Mouse (Mus musculus) cerebellum, adult 11-12 months (tissue): Measurements from ENCODE around the gene Tnfsfm13.
A peak's percentile ranks its signal among the peaks of the same experiment; 100 is the strongest.
"Not testable (repeated sequence)": the region's sequence is repeated elsewhere in the genome, so short reads cannot be mapped to it uniquely, and the experiment has no call there.

ENCODE experiments used
- DNase-seq: peaks from one replicate; pipeline ENCODE4 v3.0.0; 2022

The Tnfsfm13 gene

GRCm38 (mm10) chr11:69703814-69704612, 8.1 kb upstream of the Tnfsfm13 start:
- no peak for DNase-seq

DNA sequence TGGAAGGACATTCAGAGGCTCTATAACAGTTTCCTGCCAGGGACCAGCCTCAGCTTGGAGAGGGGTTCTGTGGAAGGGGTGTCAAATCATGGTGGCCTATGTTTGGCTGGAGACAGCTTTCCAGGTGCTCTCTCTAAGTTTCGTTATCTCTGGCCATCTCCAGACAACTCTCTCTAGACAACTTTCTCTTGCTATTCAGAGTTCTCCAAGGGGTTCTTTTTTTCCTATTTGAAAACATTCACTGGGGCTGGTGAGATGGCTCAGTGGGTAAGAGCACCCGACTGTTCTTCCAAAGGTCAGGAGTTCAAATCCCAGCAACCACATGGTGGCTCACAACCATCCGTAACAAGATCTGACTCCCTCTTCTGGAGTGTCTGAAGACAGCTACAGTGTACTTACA, 7.5 kb upstream of the Tnfsfm13 start:
- not testable (repeated sequence) for DNase-seq

DNA sequence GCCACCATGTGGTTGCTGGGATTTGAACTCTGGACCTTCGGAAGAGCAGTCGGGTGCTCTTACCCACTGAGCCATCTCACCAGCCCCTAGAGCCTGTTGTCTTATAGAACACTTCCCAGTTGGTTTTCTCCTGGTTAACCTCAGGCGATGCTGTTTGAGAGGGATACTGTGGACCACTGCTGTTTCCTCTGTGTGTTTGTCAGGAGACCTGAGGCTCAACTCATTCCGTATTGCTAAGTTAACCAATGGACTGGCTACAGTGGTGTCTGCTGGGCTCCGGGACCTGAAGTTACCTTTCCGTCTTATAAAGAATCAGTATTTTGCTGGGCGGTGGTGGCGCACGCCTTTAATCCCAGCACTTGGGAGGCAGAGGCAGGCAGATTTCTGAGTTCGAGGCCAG, 7.0 kb upstream of the Tnfsfm13 start:
- DNase-seq: not testable (repeated sequence)

- DNase-seq: no peak
These were observed 3.7 kb upstream of the Tnfsfm13 start for GRCm38 (mm10) chr11:69699595-69699994.

DNA sequence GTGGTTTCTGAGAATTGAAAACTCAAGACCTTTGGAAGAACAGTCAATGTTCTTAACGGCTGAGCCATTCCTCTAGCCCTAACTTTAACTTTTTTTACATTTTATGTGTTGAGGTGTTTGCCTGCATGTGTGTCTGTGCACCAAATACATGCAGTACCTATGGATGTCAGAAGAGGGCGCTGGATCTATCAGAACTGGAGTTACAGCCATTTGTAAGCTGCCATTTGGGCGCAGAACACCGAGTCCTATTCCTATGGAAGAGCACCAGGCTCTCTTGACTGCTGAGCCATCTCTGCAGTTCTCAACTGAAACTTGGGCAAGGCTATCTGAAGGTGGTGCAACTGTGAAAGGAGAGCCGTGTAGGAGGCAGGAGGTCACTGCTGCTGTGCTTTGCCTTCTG, 2.7 kb upstream of the Tnfsfm13 start:
- DNase-seq: no peak

DNA sequence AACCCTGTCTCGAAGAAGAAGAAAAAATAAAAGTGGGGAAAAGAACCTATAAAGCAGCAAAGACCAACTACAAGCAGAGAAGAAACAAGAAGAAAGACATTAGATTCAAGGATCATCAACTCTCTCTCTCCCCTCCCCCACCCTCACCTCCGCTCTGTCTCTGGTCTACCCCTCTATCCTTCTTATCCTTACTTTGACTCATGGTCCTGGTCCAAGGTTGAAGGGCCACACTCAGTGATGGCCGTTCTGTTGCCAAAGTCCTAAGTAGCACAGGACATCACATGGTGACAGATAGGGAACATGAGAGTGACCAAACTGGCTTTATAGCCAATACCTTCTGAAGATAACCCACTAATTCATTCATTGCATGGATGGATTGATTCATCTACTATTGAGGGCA, 1.5 kb upstream of the Tnfsfm13 start:
- DNase-seq: no peak

- no peak for DNase-seq
These were observed 895 bp downstream of the Tnfsfm13 start for GRCm38 (mm10) chr11:69695046-69695360.

DNA sequence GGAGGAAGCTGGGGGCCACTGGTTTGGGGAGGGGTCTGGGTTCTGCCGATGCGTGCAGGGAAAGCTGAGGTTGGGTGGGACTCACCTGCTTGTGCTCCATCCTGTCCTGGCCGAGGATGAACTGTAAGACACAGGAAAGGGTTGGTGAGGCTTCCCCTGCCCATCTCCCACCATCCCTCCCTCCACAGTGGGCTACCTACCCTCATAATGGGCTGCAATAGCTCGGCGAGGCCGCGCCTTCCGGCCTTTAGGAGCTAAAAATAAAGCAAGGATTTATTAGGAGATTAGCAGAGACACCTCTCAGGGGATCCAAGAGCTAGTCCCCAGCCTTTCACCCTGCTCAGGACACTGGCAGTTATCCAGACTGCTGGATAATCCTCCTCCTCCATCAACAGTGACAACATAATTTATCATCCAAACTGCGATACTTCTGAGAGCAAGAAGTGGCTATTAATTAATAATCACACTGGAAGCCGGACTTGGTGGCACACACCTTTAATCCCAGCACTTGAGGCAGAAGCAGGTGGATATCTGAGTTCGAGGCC, 2.4 kb downstream of the Tnfsfm13 start:
- no peak for DNase-seq

DNA sequence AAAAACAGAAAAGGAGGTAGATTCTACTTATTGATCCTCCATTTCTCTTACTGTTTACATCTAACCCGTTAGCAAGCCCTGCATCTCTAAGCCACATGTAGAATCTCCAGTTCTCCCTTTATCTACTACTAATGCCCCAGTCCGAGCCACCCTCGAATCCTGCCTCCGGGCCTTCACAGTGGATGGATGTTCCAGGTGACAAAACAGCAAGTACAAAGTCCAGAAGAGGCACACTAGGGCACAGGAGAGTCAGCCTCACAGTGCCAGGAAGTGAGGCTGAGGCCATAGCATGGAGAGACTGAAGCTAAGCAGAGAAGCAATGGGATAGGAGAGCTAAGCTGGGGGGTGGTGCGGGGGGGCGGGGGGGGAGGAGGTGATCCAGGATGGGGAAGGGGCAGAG, 3.0 kb downstream of the Tnfsfm13 start:
- DNase-seq: no peak

DNA sequence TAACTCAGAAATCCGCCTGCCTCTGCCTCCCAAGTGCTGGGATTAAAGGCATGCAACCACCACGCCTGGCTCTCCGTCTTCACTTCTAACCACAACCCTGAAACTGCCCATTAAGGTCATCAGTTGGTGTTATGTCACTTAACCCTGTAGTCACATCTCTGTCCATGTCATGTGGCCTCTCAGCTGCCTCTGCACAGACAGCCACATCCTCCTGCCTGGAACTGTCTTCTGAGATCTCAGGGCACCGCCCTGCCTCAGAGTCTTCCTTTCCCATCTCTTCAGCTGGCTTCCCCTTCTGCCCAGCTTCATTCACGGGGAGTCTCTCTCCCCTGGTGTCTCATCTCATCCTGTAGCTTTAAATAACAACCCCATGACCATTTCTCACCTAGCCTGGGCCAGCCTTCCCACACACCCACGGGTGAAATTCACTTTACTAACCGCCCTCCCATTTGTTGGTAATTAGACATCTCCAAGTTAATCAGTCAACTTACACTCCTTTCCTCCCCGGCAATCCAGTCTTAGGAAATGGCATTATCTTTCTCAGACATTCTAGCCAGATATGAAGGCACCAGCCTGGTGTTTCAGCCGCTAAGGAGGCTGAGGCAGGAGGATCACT, 3.6 kb downstream of the Tnfsfm13 start:
- no peak for DNase-seq

GRCm38 (mm10) chr11:69689891-69690290, 6.0 kb downstream of the Tnfsfm13 start:
- no peak for DNase-seq

- no peak for DNase-seq
These were observed 8.8 kb downstream of the Tnfsfm13 start for GRCm38 (mm10) chr11:69687061-69687460.

DNA sequence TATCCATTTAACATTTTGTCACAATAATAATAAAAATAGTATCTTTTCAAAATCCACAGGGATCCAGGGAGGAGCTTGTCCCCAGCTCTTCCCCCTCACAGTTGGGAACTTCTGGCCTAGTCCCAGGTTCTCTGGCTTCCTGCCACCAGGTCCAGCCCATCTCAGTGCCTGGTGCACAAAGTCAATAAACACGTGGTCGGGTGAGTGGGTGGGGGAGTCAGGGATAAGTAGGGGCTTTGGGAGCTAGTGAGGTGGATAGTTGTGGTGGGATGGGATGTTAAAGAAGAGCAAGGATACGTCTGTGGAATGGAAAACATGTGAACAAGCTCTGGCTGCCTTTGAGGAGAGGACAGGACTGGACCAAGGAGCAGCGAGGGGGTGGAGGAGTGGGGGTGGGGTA, 9.5 kb downstream of the Tnfsfm13 start:
- DNase-seq: peak; percentile 79

DNA sequence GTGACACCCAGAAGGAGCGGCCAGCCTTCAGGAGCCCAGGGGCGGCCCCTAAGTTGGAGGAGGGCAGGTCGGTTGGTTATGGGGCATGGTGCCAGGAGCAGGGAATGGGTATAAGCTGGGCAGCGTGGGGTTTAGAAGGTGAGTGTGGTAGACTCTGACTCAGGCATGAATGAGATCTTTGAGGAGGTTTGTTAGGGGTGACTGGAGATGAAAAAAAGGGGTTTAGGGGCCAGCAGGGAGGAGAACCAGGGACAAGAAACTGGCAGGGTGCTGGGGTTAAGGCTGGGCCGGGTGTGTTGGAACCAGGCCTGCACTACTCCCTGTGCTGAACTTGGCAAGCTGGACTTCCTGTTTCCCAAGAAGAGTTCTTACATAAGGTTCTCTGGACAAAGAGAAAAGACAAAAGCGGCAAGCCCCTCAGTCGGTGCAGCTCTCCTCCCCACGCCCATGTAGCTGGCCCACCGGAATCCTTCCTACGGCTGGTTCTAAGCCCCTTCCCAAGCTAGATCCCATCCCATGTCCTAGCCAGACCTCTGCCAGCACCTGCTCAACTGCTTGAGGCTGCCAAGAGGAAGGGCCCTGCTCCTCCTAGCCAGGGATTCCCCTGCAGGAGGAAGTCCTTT, 10.3 kb downstream of the Tnfsfm13 start, which contains the start of gene Tnfsf13:
Gene Tnfsf13, minus strand, starts transcription at position 259 of the 623 bp plus-strand sequence.
- peak; percentile 92 for DNase-seq

- DNase-seq: peak; percentile 58
These were observed 11.0 kb downstream of the Tnfsfm13 start for GRCm38 (mm10) chr11:69684936-69685335.

DNA sequence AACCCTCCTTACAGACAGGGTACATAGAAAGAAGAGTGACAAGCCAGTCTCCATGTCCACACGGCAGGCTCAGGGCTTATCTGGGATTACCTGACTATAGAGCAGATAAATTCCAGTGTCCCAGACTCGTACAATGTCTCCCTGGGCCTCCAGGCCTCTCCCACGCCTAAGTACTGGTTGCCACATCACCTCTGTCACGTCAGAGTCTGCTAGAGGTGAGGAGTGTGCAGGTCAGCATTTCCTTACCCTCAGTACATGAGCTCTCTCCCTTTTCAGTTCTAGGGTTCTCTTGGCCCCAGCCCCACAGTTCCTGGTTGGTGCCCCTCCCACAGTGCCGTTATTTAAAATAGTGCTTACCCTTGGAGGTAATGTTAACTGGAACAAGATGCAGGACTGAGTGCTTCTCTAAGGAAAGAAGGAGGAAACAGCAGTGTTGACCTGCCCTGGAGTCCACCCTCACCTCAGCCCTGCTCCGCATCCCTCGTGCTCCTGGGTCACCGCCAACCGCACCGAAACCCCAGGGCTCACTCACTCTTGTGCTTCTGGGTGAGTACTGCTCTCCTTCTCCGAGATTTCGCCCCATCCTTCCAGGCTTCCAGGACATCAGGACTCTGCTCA, 11.7 kb downstream of the Tnfsfm13 start:
- DNase-seq: peak; percentile 59

DNA sequence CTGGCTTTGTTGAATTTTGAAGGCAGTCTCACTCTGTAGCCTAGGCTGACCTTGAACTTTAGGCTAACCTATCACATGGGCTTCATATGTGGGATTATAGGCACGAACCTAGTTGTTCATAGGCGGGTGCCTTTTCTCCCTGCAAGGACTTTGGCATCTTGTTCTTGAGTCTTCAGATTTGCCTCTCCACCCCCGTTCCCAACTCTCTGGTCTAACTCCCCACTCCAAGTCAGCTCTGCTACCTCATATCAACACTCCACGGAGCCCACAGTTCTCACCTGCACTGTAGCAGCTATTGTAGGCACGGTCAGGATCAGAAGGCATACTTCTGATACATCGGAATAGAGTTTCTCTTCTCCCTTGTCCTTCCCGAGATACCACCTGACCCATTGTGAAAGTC, 12.3 kb downstream of the Tnfsfm13 start:
- DNase-seq: no peak

DNA sequence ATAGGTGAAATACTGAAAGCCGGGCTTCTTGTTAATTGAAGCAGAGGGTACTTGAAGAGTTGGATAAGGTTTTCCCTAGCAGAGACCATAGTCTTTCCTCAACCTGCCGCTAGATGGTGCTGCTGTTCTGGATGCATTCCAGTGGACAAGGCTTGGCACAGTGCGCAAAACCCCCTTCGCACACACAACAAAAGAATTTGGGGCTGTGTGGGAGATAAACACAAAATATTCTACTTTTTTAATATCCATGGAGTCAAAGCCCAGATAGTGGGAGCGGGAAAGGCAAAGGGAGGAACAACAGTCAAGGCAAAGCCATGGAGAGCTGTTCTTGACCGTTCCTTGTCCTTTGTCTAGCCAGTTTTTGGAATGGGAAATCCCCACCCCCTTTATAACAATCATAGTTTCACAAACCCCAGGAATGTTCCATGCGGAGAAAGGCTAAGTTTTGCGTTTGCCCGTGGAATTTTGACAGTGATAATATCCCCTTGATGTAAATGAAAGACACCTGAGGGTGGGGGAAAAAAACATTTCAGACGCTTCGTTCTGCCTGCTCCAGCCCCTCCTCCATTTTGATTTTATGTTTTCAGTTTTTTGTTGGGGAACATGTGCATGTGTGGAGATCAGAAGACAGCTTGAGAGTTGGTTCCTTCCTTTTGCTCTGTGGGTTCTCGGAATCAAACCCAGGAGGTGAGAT, 12.9 kb downstream of the Tnfsfm13 start:
- peak; percentile 82 for DNase-seq

DNA sequence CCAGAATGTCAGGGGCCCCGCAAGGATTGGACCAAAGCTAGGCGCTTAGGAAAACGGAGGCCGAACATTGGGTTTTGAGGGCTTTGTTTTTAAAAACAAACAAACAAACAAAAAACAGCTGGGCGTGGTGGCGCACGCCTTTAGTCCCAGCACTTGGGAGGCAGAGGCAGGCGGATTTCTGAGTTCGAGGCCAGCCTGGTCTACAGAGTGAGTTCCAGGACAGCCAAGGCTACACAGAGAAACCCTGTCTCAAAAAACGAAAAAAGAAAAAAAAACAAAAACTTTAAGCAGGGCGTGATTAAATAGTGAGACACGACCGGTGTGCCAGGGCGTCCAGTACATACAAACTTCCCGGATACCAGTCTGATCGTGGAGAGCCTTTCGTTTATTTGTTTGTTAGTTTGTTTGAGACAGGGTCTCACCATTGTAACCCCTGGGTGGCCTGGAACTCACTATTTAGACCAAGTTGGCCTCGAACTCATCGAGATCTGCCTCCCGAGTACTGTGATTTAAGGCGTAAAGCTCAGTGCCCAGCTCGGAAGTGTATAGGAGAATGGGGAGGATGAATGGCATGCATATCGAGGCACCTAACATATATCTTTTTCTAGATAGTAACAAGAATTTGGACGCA, 13.6 kb downstream of the Tnfsfm13 start:
- DNase-seq: no peak

GRCm38 (mm10) chr11:69681314-69682208, 14.3 kb downstream of the Tnfsfm13 start, which contains the start of gene Senp3:
Gene Senp3 (minus strand): TSS chr11:69682084.
- peak; percentile 98 for DNase-seq
